Mouse (Mus musculus) MEL (cell line): ENCODE measurements around the gene Tex38. TPM values are rescaled to one million over a fixed set of nuclear protein-coding genes. Genes with fewer than 3 reads are reported as not detected.

Experiments used
- DNase-seq: peaks from one replicate; pipeline ENCODE4 v3.0.0; 2011; ENCODE audit warnings: low read depth, low spot score
- H3K27ac ChIP-seq: 2 replicates; pipeline ENCODE4 v1.5.1; 2012; ENCODE audit warnings: low read depth, mild to moderate bottlenecking, control low read depth, low read length, moderate library complexity; ENCODE audit not compliant: control insufficient read depth
- H3K27me3 ChIP-seq, 2 experiments: fragments of 150-350 bp in 1 of 2; sonication (generic) in 1 of 2; 2 replicates each; pipeline ENCODE4 v1.6.1; 2012; ENCODE audit warnings: low read length in 2 of 2, mild to moderate bottlenecking in 2 of 2, improper control_type of control experiment in 1 of 2, moderate library complexity in 1 of 2; ENCODE audit not compliant: insufficient read depth in 2 of 2, control insufficient read depth in 1 of 2
- H3K36me3 ChIP-seq, 2 experiments: 2 replicates each; pipeline ENCODE4 v1.6.1; 2012 to 2014; ENCODE audit warnings: low read length in 2 of 2, improper control_type of control experiment in 1 of 2, inconsistent platforms in 1 of 2, mild to moderate bottlenecking in 1 of 2; ENCODE audit not compliant: insufficient read depth in 2 of 2, control insufficient read depth in 1 of 2
- H3K4me1 ChIP-seq, 2 experiments: fragments of 150-350 bp in 1 of 2; sonication (generic) in 1 of 2; 2 replicates each; pipeline ENCODE4 v1.6.1; 2012; ENCODE audit warnings: low read length in 2 of 2, improper control_type of control experiment in 1 of 2, mild to moderate bottlenecking in 1 of 2; ENCODE audit not compliant: insufficient read depth in 2 of 2, control insufficient read depth in 1 of 2
- H3K4me3 ChIP-seq, 2 experiments: fragments of 150-350 bp in 1 of 2; sonication (generic) in 1 of 2; 2 replicates each; pipeline ENCODE4 v1.5.1; 2012; ENCODE audit warnings: low read depth in 2 of 2, low read length in 2 of 2, mild to moderate bottlenecking in 2 of 2, moderate library complexity in 2 of 2, control low read depth in 1 of 2, improper control_type of control experiment in 1 of 2; ENCODE audit not compliant: control insufficient read depth in 1 of 2, insufficient read depth in 1 of 2
- H3K79me2 ChIP-seq: 2 replicates; pipeline ENCODE4 v1.6.1; 2012; ENCODE audit warnings: mild to moderate bottlenecking, low read length, moderate library complexity; ENCODE audit not compliant: control insufficient read depth, poor library complexity, insufficient read depth
- H3K9ac ChIP-seq: 2 replicates; pipeline ENCODE4 v1.6.1; 2012; ENCODE audit warnings: low read depth, mild to moderate bottlenecking, control low read depth, low read length, moderate library complexity; ENCODE audit not compliant: control insufficient read depth, poor library complexity, severe bottlenecking
- H3K9me3 ChIP-seq: fragments of 150-350 bp; sonication (generic); replicated peaks from 2 replicates; pipeline ENCODE4 v1.6.1; 2012; ENCODE audit warnings: mild to moderate bottlenecking, low read length, improper control_type of control experiment, moderate library complexity; ENCODE audit not compliant: insufficient read depth
- CHD1 ChIP-seq: IDR thresholded peaks from 2 replicates; pipeline ENCODE4 v1.6.1; 2012; ENCODE audit warnings: low read depth, mild to moderate bottlenecking, inconsistent platforms, low read length, improper control_type of control experiment
- CTCF ChIP-seq, 3 experiments: IDR thresholded peaks in 2 of 3; conservative IDR thresholded peaks in 1 of 3; 2 replicates each; pipeline ENCODE4 v1.5.1; 2011 to 2012; ENCODE audit warnings: low read length in 3 of 3, low read depth in 2 of 3, mild to moderate bottlenecking in 2 of 3, improper control_type of control experiment in 1 of 3, inconsistent platforms in 1 of 3, mixed read lengths in 1 of 3, moderate library complexity in 1 of 3; ENCODE audit not compliant: control insufficient read depth in 1 of 3, insufficient read depth in 1 of 3, poor library complexity in 1 of 3, severe bottlenecking in 1 of 3
- E2F4 ChIP-seq: IDR thresholded peaks from 2 replicates; pipeline ENCODE4 v1.6.1; 2011; ENCODE audit warnings: low read depth, low read length, improper control_type of control experiment, borderline replicate concordance
- ELF1 ChIP-seq: IDR thresholded peaks from 2 replicates; pipeline ENCODE4 v1.6.1; 2014; ENCODE audit warnings: low read depth, mild to moderate bottlenecking, inconsistent platforms, low read length, improper control_type of control experiment, moderate library complexity
- EP300 ChIP-seq, 2 experiments: IDR thresholded peaks; 2 replicates each; pipeline ENCODE4 v1.6.1; 2011; ENCODE audit warnings: improper control_type of control experiment in 2 of 2, low read length in 2 of 2, low read depth in 1 of 2, mild to moderate bottlenecking in 1 of 2
- GABPA ChIP-seq: IDR thresholded peaks from 2 replicates; pipeline ENCODE4 v1.6.1; 2012; ENCODE audit warnings: low read depth, mild to moderate bottlenecking, inconsistent platforms, low read length, improper control_type of control experiment, moderate library complexity
- JUND ChIP-seq: IDR thresholded peaks from 2 replicates; pipeline ENCODE4 v1.6.1; 2011; ENCODE audit warnings: low read depth, mild to moderate bottlenecking, improper control_type of control experiment, low read length
- KAT2A ChIP-seq: conservative IDR thresholded peaks from 2 replicates; pipeline ENCODE4 v1.6.1; 2012; ENCODE audit warnings: low read depth, low read length, improper control_type of control experiment, inconsistent platforms
- MAFK ChIP-seq: IDR thresholded peaks from 2 replicates; pipeline ENCODE4 v1.6.1; 2011; ENCODE audit warnings: low read depth, mild to moderate bottlenecking, low read length, improper control_type of control experiment, borderline replicate concordance
- MAZ ChIP-seq: IDR thresholded peaks from 2 replicates; pipeline ENCODE4 v1.6.1; 2012; ENCODE audit warnings: low read depth, mild to moderate bottlenecking, inconsistent platforms, low read length, improper control_type of control experiment
- MEF2A ChIP-seq: IDR thresholded peaks from 2 replicates; pipeline ENCODE4 v1.6.1; 2014; ENCODE audit warnings: low read depth, mild to moderate bottlenecking, inconsistent platforms, low read length, improper control_type of control experiment; ENCODE audit not compliant: poor library complexity, insufficient replicate concordance, severe bottlenecking; ENCODE audit errors: extremely low read depth
- MYB ChIP-seq: IDR thresholded peaks from 2 replicates; pipeline ENCODE4 v1.6.1; 2011; ENCODE audit warnings: mild to moderate bottlenecking, low read depth, low read length, improper control_type of control experiment
- NELFE ChIP-seq: IDR thresholded peaks from 2 replicates; pipeline ENCODE4 v1.6.1; 2011; ENCODE audit warnings: low read depth, low read length, improper control_type of control experiment
- NRF1 ChIP-seq: IDR thresholded peaks from 2 replicates; pipeline ENCODE4 v1.6.1; 2014; ENCODE audit warnings: low read depth, mild to moderate bottlenecking, inconsistent platforms, low read length, improper control_type of control experiment, moderate library complexity; ENCODE audit not compliant: poor library complexity, insufficient read depth, severe bottlenecking
- POLR2A ChIP-seq, 2 experiments: IDR thresholded peaks; 2 replicates each; pipeline ENCODE4 v1.6.1; 2011 to 2012; ENCODE audit warnings: low read length in 2 of 2, mild to moderate bottlenecking in 2 of 2, control low read depth in 1 of 2, improper control_type of control experiment in 1 of 2, low read depth in 1 of 2, moderate library complexity in 1 of 2; ENCODE audit not compliant: control insufficient read depth in 1 of 2, insufficient read depth in 1 of 2, poor library complexity in 1 of 2
- POLR2AphosphoS2 ChIP-seq: IDR thresholded peaks from 2 replicates; pipeline ENCODE4 v1.6.1; 2011; ENCODE audit warnings: low read length, improper control_type of control experiment
- RAD21 ChIP-seq: IDR thresholded peaks from 2 replicates; pipeline ENCODE4 v1.6.1; 2011; ENCODE audit warnings: mild to moderate bottlenecking, low read depth, low read length, improper control_type of control experiment
- RCOR1 ChIP-seq: IDR thresholded peaks from 2 replicates; pipeline ENCODE4 v1.6.1; 2012; ENCODE audit warnings: low read depth, mild to moderate bottlenecking, inconsistent platforms, low read length, improper control_type of control experiment
- TBP ChIP-seq: IDR thresholded peaks from 2 replicates; pipeline ENCODE4 v1.8.0; 2011; ENCODE audit warnings: low read depth, low read length, improper control_type of control experiment
- UBTF ChIP-seq: IDR thresholded peaks from 2 replicates; pipeline ENCODE4 v1.6.1; 2012; ENCODE audit warnings: low read depth, mild to moderate bottlenecking, inconsistent platforms, low read length, improper control_type of control experiment, moderate library complexity, borderline replicate concordance; ENCODE audit not compliant: insufficient read depth
- USF1 ChIP-seq: IDR thresholded peaks from 2 replicates; pipeline ENCODE4 v1.6.1; 2014; ENCODE audit warnings: low read depth, mild to moderate bottlenecking, inconsistent platforms, low read length, improper control_type of control experiment, moderate library complexity
- ZKSCAN1 ChIP-seq: IDR thresholded peaks from 2 replicates; pipeline ENCODE4 v1.6.1; 2012; ENCODE audit warnings: low read depth, mild to moderate bottlenecking, inconsistent platforms, low read length, improper control_type of control experiment, moderate library complexity
- ZMIZ1 ChIP-seq: IDR thresholded peaks from 2 replicates; pipeline ENCODE4 v1.6.1; 2012; ENCODE audit warnings: low read depth, mild to moderate bottlenecking, inconsistent platforms, low read length, improper control_type of control experiment, moderate library complexity
- polyA plus RNA-seq, 2 experiments: library from polyadenylated mRNA; stranded (reverse) in 1 of 2; unstranded in 1 of 2; fragments of >175 nt in 1 of 2; fragments of >200 nt in 1 of 2; gene quantifications; 2 replicates each; pipeline versions ENCODE4 v1.2.1 to v1.2.4; 2012; ENCODE audit warnings: low replicate concordance in 2 of 2, low read depth in 1 of 2; ENCODE audit not compliant: insufficient read length in 2 of 2, insufficient read depth in 1 of 2, missing spikeins in 1 of 2
- total RNA-seq: library from RNA; depleted of rRNA; stranded (reverse); fragments of 300-350 nt; gene quantifications from 2 replicates; pipeline ENCODE4 v1.2.3, GENCODE M21; 2012

Gene Tex38
- total and polyA plus RNA-seq, 3 experiments: 0.15 TPM; not detected in 2

- Histone ChIP-seq H3K27me3 (no peaks in the 10 kb centered on the region), H3K79me2 (no peaks in the 10 kb centered on the region), H3K4me1 (no peaks in the 10 kb centered on the region), H3K9ac (no peak overlapping the region), H3K9me3 (no peaks in the 10 kb centered on the region), H3K4me3 (no peak overlapping the region), H3K36me3 (peaks cover 0 to 8% of the 10 kb centered on the region in 2 experiments; a peak in 2 of 4 replicates), H3K27ac (no peak overlapping the region)
- TF ChIP-seq MEF2A (no peak), USF1 (no peak), MAFK (no peak), ZMIZ1 (no peak), RCOR1 (no peak), ZKSCAN1 (no peak), POLR2AphosphoS2 (no peak), TBP (no peak), MYB (no peak), JUND (no peak), KAT2A (no peak), ELF1 (no peak), MAZ (no peak), POLR2A (IDR thresholded peaks at IDR 0.05; ENCODE audit: control insufficient read depth in 1 of 2, insufficient read depth in 1 of 2, low read depth in 1 of 2, low read length in 2 of 2, poor library complexity in 1 of 2) (no peak), CHD1 (no peak), UBTF (no peak)
- no peak for DNase-seq
Measured at GRCm38 (mm10) chr4:115799981-115800380, 19.2 kb upstream of the Tex38 start.

- H3K9me3 ChIP-seq: no peaks in the 10 kb centered on the region
- no peak overlapping the region for H3K4me3 ChIP-seq
- peaks cover 0 to 18% of the 10 kb centered on the region in 2 experiments; a peak in 2 of 4 replicates for H3K36me3 ChIP-seq
- DNase-seq: no peak
- no peak overlapping the region for H3K27ac ChIP-seq
- H3K27me3 ChIP-seq: no peaks in the 10 kb centered on the region
- H3K4me1 ChIP-seq: no peaks in the 10 kb centered on the region
- no peak overlapping the region for H3K9ac ChIP-seq
- no peaks in the 10 kb centered on the region for H3K79me2 ChIP-seq
- TF ChIP-seq POLR2A (IDR thresholded peaks at IDR 0.05; ENCODE audit: control insufficient read depth in 1 of 2, insufficient read depth in 1 of 2, low read depth in 1 of 2, low read length in 2 of 2, poor library complexity in 1 of 2): no peak
- TF ChIP-seq NRF1: no peak
- no peak for TF ChIP-seq RAD21
- no peak for TF ChIP-seq NELFE
- no peak for TF ChIP-seq POLR2AphosphoS2
- TF ChIP-seq MYB: no peak
- no peak for TF ChIP-seq E2F4
- TF ChIP-seq EP300 (IDR thresholded peaks at IDR 0.05; ENCODE audit: low read depth in 1 of 2, low read length in 2 of 2): no peak
- no peak for TF ChIP-seq CTCF (IDR thresholded peaks at IDR 0.05 in 2 of 3, conservative IDR thresholded peaks at IDR 0.05 in 1 of 3; ENCODE audit: control insufficient read depth in 1 of 3, insufficient read depth in 1 of 3, low read depth in 2 of 3, low read length in 3 of 3, poor library complexity in 1 of 3, severe bottlenecking in 1 of 3)
- no peak for TF ChIP-seq ELF1
- no peak for TF ChIP-seq GABPA
Measured at GRCm38 (mm10) chr4:115795360-115795759, 14.5 kb upstream of the Tex38 start.
